Mouse (Mus musculus): ENCODE measurements at regions not wholly inside any gene's neighbourhood (a gene's known extent, or its start where the extent isn't known, plus 50 kb on each side); places are given as distances from the start of the nearest gene placed in this dataset.

DNA sequence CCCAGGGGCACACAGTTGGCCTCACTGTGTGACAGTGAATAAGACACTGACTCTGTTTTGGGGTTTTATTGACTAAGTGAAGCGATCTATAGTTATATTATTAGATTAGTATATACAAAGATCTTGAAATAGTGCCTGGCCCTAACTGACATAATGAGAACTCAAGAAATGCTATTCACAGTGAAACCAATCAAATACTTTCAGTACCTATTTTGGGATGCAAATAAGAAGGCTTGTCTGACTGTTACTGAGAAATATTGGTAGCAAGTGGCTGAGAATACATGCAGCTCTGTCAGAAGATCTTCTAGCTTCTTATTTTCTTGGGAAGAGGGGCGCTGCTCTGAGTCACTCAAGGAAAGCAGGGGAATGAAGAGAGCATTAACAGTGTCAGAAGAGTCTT is 97.7 kb upstream of the Dnajc24 start:
- no peak for DNase-seq
- Histone ChIP-seq H3K4me3 (replicated peaks; ENCODE audit: extremely low read depth, low read depth, low read length) (no peak overlapping the region), H3K4me1 (ENCODE audit: control insufficient read depth, insufficient read depth, low read length) (no peaks in the 10 kb centered on the region)
- no peak for TF ChIP-seq CTCF (IDR thresholded peaks at IDR 0.05; ENCODE audit: insufficient read depth, low read length)
- no peak for TF ChIP-seq POLR2A (IDR thresholded peaks at IDR 0.05; ENCODE audit: borderline replicate concordance, extremely low read depth, low read depth, low read length)
- 81% methylated on average over 2 of the region's 2 CpGs for WGBS

DNA sequence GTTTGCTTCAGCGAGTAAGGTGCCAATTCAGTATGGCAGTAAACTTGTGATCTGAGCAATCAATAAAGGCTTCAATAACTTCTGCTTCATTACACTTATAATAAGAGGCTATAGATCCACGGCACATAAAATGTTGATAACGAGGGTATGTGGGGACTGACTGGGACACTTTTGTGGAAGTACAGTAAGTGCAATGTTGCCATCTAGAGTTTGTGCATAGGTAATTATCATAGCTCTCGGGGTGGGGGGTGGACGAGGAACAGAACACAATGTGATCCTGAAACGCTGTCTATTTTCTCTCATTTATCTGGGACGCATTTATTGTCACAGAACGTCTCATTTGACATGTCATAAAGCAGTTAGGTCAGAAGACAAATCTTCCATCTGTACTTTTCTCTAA is 82.8 kb upstream of the Dnajc24 start:
- no peak for TF ChIP-seq CTCF (IDR thresholded peaks at IDR 0.05; ENCODE audit: insufficient read depth, low read length)
- TF ChIP-seq POLR2A (IDR thresholded peaks at IDR 0.05; ENCODE audit: borderline replicate concordance, extremely low read depth, low read depth, low read length): no peak
- no peak for DNase-seq
- 58% methylated on average over 8 of the region's 8 CpGs for WGBS
- no peak overlapping the region for H3K4me3 ChIP-seq (replicated peaks; ENCODE audit: extremely low read depth, low read depth, low read length)
- no peaks in the 10 kb centered on the region for H3K4me1 ChIP-seq (ENCODE audit: control insufficient read depth, insufficient read depth, low read length)

DNA sequence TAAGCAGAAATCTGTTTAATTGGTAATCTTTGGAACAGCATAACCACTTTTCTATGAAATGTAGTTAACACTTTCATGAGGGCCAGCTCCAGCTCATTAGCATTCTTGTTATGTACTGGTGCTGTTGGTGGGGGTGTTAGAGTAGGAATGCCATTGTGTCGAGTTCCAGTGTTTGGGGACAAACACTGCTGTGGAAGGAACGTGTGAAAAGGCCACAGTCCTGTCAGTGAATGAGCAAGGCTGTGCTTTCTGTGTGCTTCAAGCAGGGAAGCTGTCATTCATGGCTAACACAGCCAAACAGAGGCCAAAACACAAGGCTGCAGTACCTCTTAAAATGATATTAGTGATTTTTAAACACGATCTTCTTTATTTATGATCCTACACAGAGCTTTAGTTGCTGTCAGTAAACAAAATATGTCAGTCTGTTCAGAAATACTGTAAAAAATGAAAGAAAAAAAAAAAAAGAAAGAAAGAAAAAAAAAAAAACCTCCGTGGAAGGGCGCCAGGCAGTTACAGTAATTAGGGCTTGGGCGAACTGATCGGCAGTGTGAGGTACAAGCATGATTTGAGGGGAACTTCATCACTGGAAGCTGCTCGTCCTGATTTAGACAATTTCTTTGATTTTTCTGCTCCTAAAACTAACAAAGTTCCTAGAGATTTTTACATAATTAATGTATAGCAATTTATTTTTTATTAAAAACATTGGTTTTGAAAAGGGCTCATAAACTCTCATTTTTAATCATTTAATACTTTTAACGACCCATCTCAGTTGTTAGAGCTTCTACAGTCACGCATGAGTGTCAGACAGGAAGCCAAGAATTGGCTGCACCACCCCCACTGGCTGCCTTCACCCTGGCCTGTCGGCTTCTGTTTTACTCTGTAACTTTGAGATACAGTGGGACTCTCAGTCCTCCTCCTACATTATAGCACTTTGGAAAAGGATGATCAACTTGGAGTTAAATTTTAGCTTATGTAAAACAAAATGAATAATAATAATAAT is 80.8 kb upstream of the Dnajc24 start:
- 42% methylated on average over 11 of the region's 11 CpGs for WGBS
- Histone ChIP-seq H3K4me1 (ENCODE audit: control insufficient read depth, insufficient read depth, low read length) (no peaks in the 10 kb centered on the region), H3K4me3 (replicated peaks; ENCODE audit: extremely low read depth, low read depth, low read length) (no peak overlapping the region)
- no peak for DNase-seq
- no peak for TF ChIP-seq POLR2A (IDR thresholded peaks at IDR 0.05; ENCODE audit: borderline replicate concordance, extremely low read depth, low read depth, low read length)
- no peak for TF ChIP-seq CTCF (IDR thresholded peaks at IDR 0.05; ENCODE audit: insufficient read depth, low read length)

GRCm38 (mm10) chr2:106083001-106083400 is 79.7 kb upstream of the Dnajc24 start:
- 69% methylated on average over 8 of the region's 8 CpGs for WGBS
- no peak overlapping the region for H3K4me3 ChIP-seq (replicated peaks; ENCODE audit: extremely low read depth, low read depth, low read length)
- no peak for TF ChIP-seq CTCF (IDR thresholded peaks at IDR 0.05; ENCODE audit: insufficient read depth, low read length)
- no peak for TF ChIP-seq POLR2A (IDR thresholded peaks at IDR 0.05; ENCODE audit: borderline replicate concordance, extremely low read depth, low read depth, low read length)
- no peak for DNase-seq
- no peaks in the 10 kb centered on the region for H3K4me1 ChIP-seq (ENCODE audit: control insufficient read depth, insufficient read depth, low read length)

DNA sequence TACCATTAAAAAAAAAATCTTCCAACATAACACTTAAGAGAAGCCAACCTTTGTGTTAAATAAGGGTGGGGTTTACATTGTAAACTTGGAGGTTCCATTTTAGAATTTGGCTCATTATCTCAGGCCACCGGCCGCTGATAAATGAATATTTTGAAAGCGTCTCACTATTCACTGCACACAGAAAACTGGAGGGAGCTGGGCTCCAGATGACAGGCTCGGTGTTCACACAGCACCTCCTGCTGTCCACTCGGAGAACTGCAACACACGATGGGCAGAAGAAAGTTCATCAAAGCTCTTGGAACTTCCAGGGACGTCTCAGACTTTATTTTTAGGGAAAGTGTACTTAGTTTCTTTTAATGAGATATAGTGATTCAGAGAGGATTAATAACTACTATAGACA is 78.6 kb upstream of the Dnajc24 start:
- DNase-seq: peak; percentile 46
- WGBS: 3% methylated on average over 7 of the region's 7 CpGs
- Histone ChIP-seq H3K4me3 (replicated peaks; ENCODE audit: extremely low read depth, low read depth, low read length) (no peak overlapping the region), H3K4me1 (ENCODE audit: control insufficient read depth, insufficient read depth, low read length) (no peaks in the 10 kb centered on the region)
- no peak for TF ChIP-seq POLR2A (IDR thresholded peaks at IDR 0.05; ENCODE audit: borderline replicate concordance, extremely low read depth, low read depth, low read length)
- peak; percentile 92 for TF ChIP-seq CTCF (IDR thresholded peaks at IDR 0.05; ENCODE audit: insufficient read depth, low read length)

DNA sequence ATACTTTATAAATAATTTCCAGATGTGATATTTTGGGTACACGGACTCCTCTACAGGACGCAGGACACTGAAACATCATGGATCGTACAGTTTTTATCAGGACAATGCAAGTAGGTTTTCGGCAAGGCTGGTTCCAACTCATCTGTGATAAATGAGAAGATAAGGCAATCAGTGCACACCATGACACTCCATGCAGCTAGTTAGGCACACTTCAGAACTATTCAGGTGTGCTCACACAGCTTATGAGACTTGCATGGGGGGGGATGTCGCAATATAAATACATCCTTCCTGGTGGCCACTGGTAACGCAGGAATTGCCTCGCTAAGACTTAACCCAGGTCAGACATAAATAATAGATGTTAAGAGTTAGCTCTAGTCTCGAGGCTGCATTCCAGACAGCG is 77.3 kb upstream of the Dnajc24 start:
- DNase-seq: no peak
- TF ChIP-seq POLR2A (IDR thresholded peaks at IDR 0.05; ENCODE audit: borderline replicate concordance, extremely low read depth, low read depth, low read length) (no peak), CTCF (IDR thresholded peaks at IDR 0.05; ENCODE audit: insufficient read depth, low read length) (no peak)
- Histone ChIP-seq H3K4me1 (ENCODE audit: control insufficient read depth, insufficient read depth, low read length) (no peaks in the 10 kb centered on the region), H3K4me3 (replicated peaks; ENCODE audit: extremely low read depth, low read depth, low read length) (no peak overlapping the region)
- WGBS: 56% methylated on average over 9 of the region's 9 CpGs

DNA sequence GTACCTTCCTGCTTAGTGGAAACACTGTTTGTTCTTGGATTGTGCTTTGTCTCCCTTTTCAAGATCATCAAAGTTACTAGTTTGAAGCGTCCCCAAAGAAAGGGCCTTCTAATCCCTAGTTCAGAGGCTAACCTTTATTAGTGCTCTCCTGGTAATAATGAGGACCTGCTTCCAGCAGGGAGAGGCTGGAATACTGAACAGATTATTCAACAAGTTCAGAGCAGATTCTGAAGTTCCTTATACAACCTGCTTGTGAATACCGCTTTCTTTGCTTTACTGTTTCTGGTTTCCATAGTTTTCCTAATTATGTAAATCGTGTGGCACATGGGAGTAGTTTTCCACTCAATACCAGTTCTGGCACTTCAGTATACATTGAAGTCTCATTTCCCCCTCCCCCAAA is 75.2 kb upstream of the Dnajc24 start:
- 75% methylated on average over 3 of the region's 3 CpGs for WGBS
- TF ChIP-seq CTCF (IDR thresholded peaks at IDR 0.05; ENCODE audit: insufficient read depth, low read length) (no peak), POLR2A (IDR thresholded peaks at IDR 0.05; ENCODE audit: borderline replicate concordance, extremely low read depth, low read depth, low read length) (no peak)
- Histone ChIP-seq H3K4me1 (ENCODE audit: control insufficient read depth, insufficient read depth, low read length) (no peaks in the 10 kb centered on the region), H3K4me3 (replicated peaks; ENCODE audit: extremely low read depth, low read depth, low read length) (no peak overlapping the region)
- no peak for DNase-seq

- H3K4me3 ChIP-seq (replicated peaks; ENCODE audit: extremely low read depth, low read depth, low read length): no peak overlapping the region
- no peak for DNase-seq
- H3K4me1 ChIP-seq (ENCODE audit: control insufficient read depth, insufficient read depth, low read length): no peaks in the 10 kb centered on the region
- TF ChIP-seq POLR2A (IDR thresholded peaks at IDR 0.05; ENCODE audit: borderline replicate concordance, extremely low read depth, low read depth, low read length) (no peak), CTCF (IDR thresholded peaks at IDR 0.05; ENCODE audit: insufficient read depth, low read length) (no peak)
- WGBS: 92% methylated on average over 6 of the region's 6 CpGs
Measured at GRCm38 (mm10) chr2:106074441-106074840, 71.1 kb upstream of the Dnajc24 start.

GRCm38 (mm10) chr2:106064316-106064715 is 61.0 kb upstream of the Dnajc24 start:
- no peak overlapping the region for H3K4me3 ChIP-seq (replicated peaks; ENCODE audit: extremely low read depth, low read depth, low read length)
- 72% methylated on average over 2 of the region's 2 CpGs for WGBS
- DNase-seq: no peak
- no peak for TF ChIP-seq POLR2A (IDR thresholded peaks at IDR 0.05; ENCODE audit: borderline replicate concordance, extremely low read depth, low read depth, low read length)
- TF ChIP-seq CTCF (IDR thresholded peaks at IDR 0.05; ENCODE audit: insufficient read depth, low read length): no peak
- no peaks in the 10 kb centered on the region for H3K4me1 ChIP-seq (ENCODE audit: control insufficient read depth, insufficient read depth, low read length)

Measured in lung, adult 2 months (tissue).